Mouse (Mus musculus): Measurements from ENCODE around the gene Dnase2a. TPM values are rescaled to one million over a fixed set of nuclear protein-coding genes. Genes with fewer than 3 reads are reported as not detected.

The Dnase2a gene
- polyA plus RNA-seq, 1 experiment: 20.1 TPM

GRCm38 (mm10) chr8:84913960-84914359, 5.6 kb downstream of the Dnase2a start:
- no peaks in the 10 kb centered on the region for H3K27me3 ChIP-seq (replicated peaks; ENCODE audit: control insufficient read depth, insufficient read depth, low read length)

GRCm38 (mm10) chr8:84915269-84915668, 6.9 kb downstream of the Dnase2a start:
- no peaks in the 10 kb centered on the region for H3K27me3 ChIP-seq (replicated peaks; ENCODE audit: control insufficient read depth, insufficient read depth, low read length)
- H3K4me3 ChIP-seq (ENCODE audit: insufficient read depth, low read depth, low read length): no peak overlapping the region
- no peaks in the 10 kb centered on the region for H3K36me3 ChIP-seq (ENCODE audit: control insufficient read depth, insufficient read depth, low read length)
- H3K27ac ChIP-seq (ENCODE audit: insufficient read depth, low read depth, low read length): no peak overlapping the region
- TF ChIP-seq POLR2A (IDR thresholded peaks at IDR 0.05; ENCODE audit: low read depth, low read length) (no peak), CTCF (conservative IDR thresholded peaks at IDR 0.05; ENCODE audit: insufficient read depth, insufficient read length, low read depth, low read length) (no peak)
- no peaks in the 10 kb centered on the region for H3K4me1 ChIP-seq (ENCODE audit: control insufficient read depth, insufficient read depth, low read length)
- no peak for DNase-seq
- WGBS: 81% methylated on average over 8 of the region's 8 CpGs

More at GRCm38 (mm10) chr8:84913960-84914359, 5.6 kb downstream of the Dnase2a start:
- Histone ChIP-seq H3K4me1 (ENCODE audit: control insufficient read depth, insufficient read depth, low read length) (no peaks in the 10 kb centered on the region), H3K36me3 (ENCODE audit: control insufficient read depth, insufficient read depth, low read length) (no peaks in the 10 kb centered on the region), H3K4me3 (ENCODE audit: insufficient read depth, low read depth, low read length) (no peak overlapping the region), H3K27ac (ENCODE audit: insufficient read depth, low read depth, low read length) (no peak overlapping the region)
- TF ChIP-seq POLR2A (IDR thresholded peaks at IDR 0.05; ENCODE audit: low read depth, low read length) (no peak), CTCF (conservative IDR thresholded peaks at IDR 0.05; ENCODE audit: insufficient read depth, insufficient read length, low read depth, low read length) (peak; percentile 47)
- peak; percentile 36 for DNase-seq
- 32% methylated on average over 4 of the region's 4 CpGs for WGBS

- H3K4me3 ChIP-seq (ENCODE audit: insufficient read depth, low read depth, low read length): no peak overlapping the region
- no peak for TF ChIP-seq POLR2A (IDR thresholded peaks at IDR 0.05; ENCODE audit: low read depth, low read length)
- no peak for TF ChIP-seq CTCF (conservative IDR thresholded peaks at IDR 0.05; ENCODE audit: insufficient read depth, insufficient read length, low read depth, low read length)
- H3K27me3 ChIP-seq (replicated peaks; ENCODE audit: control insufficient read depth, insufficient read depth, low read length): no peaks in the 10 kb centered on the region
- DNase-seq: no peak
- H3K4me1 ChIP-seq (ENCODE audit: control insufficient read depth, insufficient read depth, low read length): no peaks in the 10 kb centered on the region
- no peak overlapping the region for H3K27ac ChIP-seq (ENCODE audit: insufficient read depth, low read depth, low read length)
- WGBS: 31% methylated on average over 20 of the region's 20 CpGs
- H3K36me3 ChIP-seq (ENCODE audit: control insufficient read depth, insufficient read depth, low read length): no peaks in the 10 kb centered on the region
Observed at GRCm38 (mm10) chr8:84917781-84918180, 9.4 kb downstream of the Dnase2a start.

- 95% methylated on average over 15 of the region's 15 CpGs for WGBS
- Histone ChIP-seq H3K4me1 (ENCODE audit: control insufficient read depth, insufficient read depth, low read length) (no peaks in the 10 kb centered on the region), H3K27ac (ENCODE audit: insufficient read depth, low read depth, low read length) (no peak overlapping the region), H3K36me3 (ENCODE audit: control insufficient read depth, insufficient read depth, low read length) (no peaks in the 10 kb centered on the region), H3K4me3 (ENCODE audit: insufficient read depth, low read depth, low read length) (no peak overlapping the region), H3K27me3 (replicated peaks; ENCODE audit: control insufficient read depth, insufficient read depth, low read length) (no peaks in the 10 kb centered on the region)
- TF ChIP-seq POLR2A (IDR thresholded peaks at IDR 0.05; ENCODE audit: low read depth, low read length) (no peak), CTCF (conservative IDR thresholded peaks at IDR 0.05; ENCODE audit: insufficient read depth, insufficient read length, low read depth, low read length) (no peak)
- DNase-seq: no peak
Observed at GRCm38 (mm10) chr8:84918646-84919045, 10.3 kb downstream of the Dnase2a start.

GRCm38 (mm10) chr8:84921596-84921995, 13.2 kb downstream of the Dnase2a start:
- Histone ChIP-seq H3K27me3 (replicated peaks; ENCODE audit: control insufficient read depth, insufficient read depth, low read length) (no peaks in the 10 kb centered on the region), H3K27ac (ENCODE audit: insufficient read depth, low read depth, low read length) (no peak overlapping the region), H3K36me3 (ENCODE audit: control insufficient read depth, insufficient read depth, low read length) (no peaks in the 10 kb centered on the region), H3K4me3 (ENCODE audit: insufficient read depth, low read depth, low read length) (no peak overlapping the region), H3K4me1 (ENCODE audit: control insufficient read depth, insufficient read depth, low read length) (no peaks in the 10 kb centered on the region)
- 66% methylated on average over 2 of the region's 2 CpGs for WGBS
- no peak for TF ChIP-seq POLR2A (IDR thresholded peaks at IDR 0.05; ENCODE audit: low read depth, low read length)
- no peak for TF ChIP-seq CTCF (conservative IDR thresholded peaks at IDR 0.05; ENCODE audit: insufficient read depth, insufficient read length, low read depth, low read length)
- no peak for DNase-seq

GRCm38 (mm10) chr8:84925557-84925956, 17.2 kb downstream of the Dnase2a start:
- Histone ChIP-seq H3K27ac (ENCODE audit: insufficient read depth, low read depth, low read length) (no peak overlapping the region), H3K27me3 (replicated peaks; ENCODE audit: control insufficient read depth, insufficient read depth, low read length) (no peaks in the 10 kb centered on the region), H3K4me3 (ENCODE audit: insufficient read depth, low read depth, low read length) (no peak overlapping the region), H3K36me3 (ENCODE audit: control insufficient read depth, insufficient read depth, low read length) (no peaks in the 10 kb centered on the region), H3K4me1 (ENCODE audit: control insufficient read depth, insufficient read depth, low read length) (no peaks in the 10 kb centered on the region)
- WGBS: 51% methylated on average over 7 of the region's 7 CpGs
- no peak for TF ChIP-seq CTCF (conservative IDR thresholded peaks at IDR 0.05; ENCODE audit: insufficient read depth, insufficient read length, low read depth, low read length)
- TF ChIP-seq POLR2A (IDR thresholded peaks at IDR 0.05; ENCODE audit: low read depth, low read length): no peak
- no peak for DNase-seq

- Histone ChIP-seq H3K27me3 (replicated peaks; ENCODE audit: control insufficient read depth, insufficient read depth, low read length) (no peaks in the 10 kb centered on the region), H3K36me3 (ENCODE audit: control insufficient read depth, insufficient read depth, low read length) (no peaks in the 10 kb centered on the region), H3K4me3 (ENCODE audit: insufficient read depth, low read depth, low read length) (no peak overlapping the region), H3K4me1 (ENCODE audit: control insufficient read depth, insufficient read depth, low read length) (no peaks in the 10 kb centered on the region), H3K27ac (ENCODE audit: insufficient read depth, low read depth, low read length) (no peak overlapping the region)
- no peak for TF ChIP-seq CTCF (conservative IDR thresholded peaks at IDR 0.05; ENCODE audit: insufficient read depth, insufficient read length, low read depth, low read length)
- TF ChIP-seq POLR2A (IDR thresholded peaks at IDR 0.05; ENCODE audit: low read depth, low read length): no peak
- DNase-seq: no peak
- 85% methylated on average over 1 of the region's 1 CpGs for WGBS
Observed at GRCm38 (mm10) chr8:84927513-84927912, 19.2 kb downstream of the Dnase2a start.
